21 mouse cellular contexts compared by ENCODE assay signal in genomic region chr9:69294426-69294825, GRCm38 (mm10).
"Had no signal": no experiment of that assay in that cellular context is flagged by ENCODE, and none has a peak within 500 bp of the region (broad histone marks: within the 10 kb centered on the region; RNA-seq: fewer than 3 reads in every experiment).

No protein-coding gene starts in this region.

- DNase-seq: kidney, postnatal 10 days; layer of hippocampus, adult 9-11 months; lung, adult 2 months; lung, postnatal 14 days; lung, postnatal 4 days; retina, postnatal 1 day; right cerebral cortex, postnatal 25 days; spleen, adult 18-20 months; thymus, postnatal 25 days had no signal

- H3K9me3 ChIP-seq: kidney, embryonic 15.5 days; limb, embryonic 10.5 days; limb, embryonic 13.5 days; liver, embryonic 15.5 days; midbrain, embryonic 12.5 days; neural tube, embryonic 13.5 days; stomach, embryonic 15.5 days had no signal

- H3K27ac ChIP-seq: kidney, embryonic 15.5 days; layer of hippocampus, adult 2 months; limb, embryonic 10.5 days; limb, embryonic 13.5 days; liver, embryonic 15.5 days; midbrain, embryonic 12.5 days; neural tube, embryonic 13.5 days; stomach, embryonic 15.5 days had no signal

- H3K4me3 ChIP-seq: kidney, embryonic 15.5 days; layer of hippocampus, adult 2 months; limb, embryonic 10.5 days; limb, embryonic 13.5 days; liver, embryonic 15.5 days; midbrain, embryonic 12.5 days; myocyte; neural tube, embryonic 13.5 days; stomach, embryonic 15.5 days had no signal

- ATAC-seq: intestine, postnatal 0 days; midbrain, embryonic 16.5 days had no signal

- H3K9ac ChIP-seq: kidney, embryonic 15.5 days; limb, embryonic 13.5 days; liver, embryonic 15.5 days; midbrain, embryonic 12.5 days; neural tube, embryonic 13.5 days; stomach, embryonic 15.5 days had no signal

- H3K36me3 ChIP-seq: kidney, embryonic 15.5 days; limb, embryonic 10.5 days; limb, embryonic 13.5 days; liver, embryonic 15.5 days; midbrain, embryonic 12.5 days; neural tube, embryonic 13.5 days; stomach, embryonic 15.5 days had no signal

- H3K4me2 ChIP-seq: kidney, embryonic 15.5 days; limb, embryonic 13.5 days; liver, embryonic 11.5 days; liver, embryonic 15.5 days; midbrain, embryonic 12.5 days; neural tube, embryonic 13.5 days; stomach, embryonic 15.5 days had no signal
